Mouse (Mus musculus): ENCODE results near the gene Tada2a. TPM values are rescaled to one million over a fixed set of nuclear protein-coding genes. Genes with fewer than 3 reads are reported as not detected.
A peak's percentile ranks its signal among the peaks of the same experiment; 100 is the strongest.

Gene Tada2a
- total RNA-seq (2021): 10 to 100 TPM in 1 of 2 experiments, 1 to 10 TPM in 1; 8.4 to 11.2 TPM
- long read RNA-seq, experiment 1, transcript Tada2a-201 (16 exons, 2,151 nt): major isoform, 7 of 16 reads
- long read RNA-seq, experiment 1, partial matches to known transcripts: 4 of 16 reads
- long read RNA-seq, experiment 1, other reads (novel, unspliced or antisense): 5 of 16 reads
- long read RNA-seq, experiment 2, transcript Tada2a-201 (16 exons, 2,151 nt): major isoform, 9 of 12 reads
- long read RNA-seq, experiment 2, partial matches to known transcripts: 1 of 12 reads
- long read RNA-seq, experiment 2, other reads (novel, unspliced or antisense): 2 of 12 reads

DNA sequence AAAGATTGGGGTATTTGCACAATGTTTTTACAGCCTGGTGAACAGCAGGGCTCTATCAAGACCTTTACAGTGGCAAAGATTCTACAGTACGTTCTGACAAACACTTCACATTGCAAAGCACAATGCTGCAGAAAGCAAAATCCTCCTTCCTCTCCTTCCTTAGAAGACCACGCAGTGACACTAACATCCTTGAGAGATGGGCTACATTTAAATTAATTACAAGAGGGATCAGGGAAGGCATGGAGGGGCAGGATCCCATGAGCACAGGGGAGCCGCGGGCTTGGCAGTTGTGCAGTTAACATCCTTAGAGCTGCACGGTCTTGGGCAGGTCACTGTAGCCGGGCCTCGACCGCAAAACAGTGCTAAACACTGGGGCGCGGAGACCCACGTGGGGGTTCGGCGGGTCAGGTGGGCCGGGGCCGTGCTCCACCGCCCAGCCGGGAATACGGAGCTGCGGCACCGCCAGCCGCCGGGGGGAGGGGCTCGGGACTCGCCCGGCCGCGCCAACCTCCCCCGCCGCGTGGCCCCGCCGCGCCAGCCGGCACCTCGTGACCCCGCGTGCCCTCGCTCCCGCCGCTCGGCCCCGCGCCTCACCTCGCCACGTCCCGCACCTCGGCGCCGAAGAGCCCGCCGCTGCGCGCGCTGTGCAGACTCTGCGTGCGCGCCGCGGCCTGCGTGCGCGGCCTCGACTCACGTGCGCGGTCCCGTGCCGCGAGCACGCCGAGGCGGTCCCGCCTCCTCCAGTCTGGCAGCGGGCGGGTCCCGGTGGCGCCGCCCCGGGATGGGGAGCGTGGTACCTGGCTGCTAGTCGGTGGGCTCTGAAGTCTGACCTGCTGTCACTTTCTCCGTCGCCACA, at the start of gene Tada2a, which contains the start of gene Acaca:
Gene Tada2a (minus strand): TSS at position 658 of the 856 bp plus-strand sequence.
Gene Acaca (plus strand): TSS at position 730 of the 856 bp plus-strand sequence.
- DNase-seq: peak; percentile 74
- intact Hi-C loops (cut with DNase I; ENCODE audit: low total_unique reads): no loop called here

DNA sequence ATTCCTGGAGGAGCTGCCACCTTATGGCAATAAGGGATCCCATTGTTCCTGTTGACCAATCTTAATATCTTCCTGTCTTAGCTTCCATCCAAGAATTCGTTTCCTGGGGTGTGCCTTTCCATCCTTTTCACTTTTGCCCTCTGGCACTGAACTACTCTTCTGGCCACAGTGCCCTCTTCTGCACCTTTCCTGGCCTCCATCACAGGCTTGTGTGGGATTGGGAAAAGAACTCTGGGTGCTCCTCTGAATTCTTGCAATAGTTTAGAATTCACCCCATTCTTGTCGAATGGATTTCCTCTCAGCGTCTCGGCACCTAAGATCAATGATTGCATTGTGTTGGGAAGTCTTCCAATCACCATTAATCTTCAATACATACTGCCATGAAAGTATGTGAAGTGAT, 49.2 kb upstream of the Tada2a start:
- DNase-seq: no peak
- intact Hi-C loops (cut with DNase I; ENCODE audit: low total_unique reads): no loop called here

DNA sequence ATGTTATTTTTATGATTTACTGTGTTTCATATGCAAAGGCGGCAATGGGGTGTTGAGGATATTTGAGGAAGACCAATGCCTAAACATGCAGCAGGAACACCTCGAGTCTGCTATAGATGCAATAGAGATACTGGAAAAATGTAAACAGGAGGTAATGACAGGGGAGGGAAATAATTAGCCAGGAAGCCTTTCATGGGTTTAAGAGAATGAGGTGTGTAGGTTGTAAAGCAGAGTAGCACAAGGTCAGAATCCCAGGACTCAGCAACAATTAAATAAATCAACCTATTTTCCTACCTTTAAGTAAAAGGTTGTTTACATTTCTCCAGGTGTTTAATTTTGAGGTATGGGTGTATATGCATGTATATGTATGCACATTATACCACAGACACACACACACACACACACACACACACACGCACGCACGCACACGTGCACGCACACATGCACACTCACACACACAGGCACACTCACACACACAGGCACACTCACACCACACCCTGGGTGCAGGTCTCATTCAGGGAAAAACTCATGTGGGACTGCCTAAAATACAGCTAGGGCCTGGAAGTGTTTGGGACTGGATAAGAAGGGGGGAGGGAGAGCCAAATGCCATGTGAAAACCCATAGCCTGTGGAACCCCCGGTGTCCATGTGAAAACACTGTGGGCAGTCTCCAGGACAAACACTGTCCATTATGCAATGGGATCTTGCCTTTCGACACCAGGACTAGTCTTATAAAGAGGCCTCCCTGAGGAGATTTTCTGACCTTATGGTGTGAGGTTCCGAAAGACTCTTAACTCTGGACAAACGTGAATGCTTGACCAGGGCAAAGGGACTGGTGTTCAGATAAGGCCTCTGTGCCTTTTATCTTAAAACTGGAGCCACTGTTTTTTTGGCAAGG, 43.4 kb upstream of the Tada2a start:
- intact Hi-C loops (cut with DNase I; ENCODE audit: low total_unique reads): no loop called here
- DNase-seq: no peak

DNA sequence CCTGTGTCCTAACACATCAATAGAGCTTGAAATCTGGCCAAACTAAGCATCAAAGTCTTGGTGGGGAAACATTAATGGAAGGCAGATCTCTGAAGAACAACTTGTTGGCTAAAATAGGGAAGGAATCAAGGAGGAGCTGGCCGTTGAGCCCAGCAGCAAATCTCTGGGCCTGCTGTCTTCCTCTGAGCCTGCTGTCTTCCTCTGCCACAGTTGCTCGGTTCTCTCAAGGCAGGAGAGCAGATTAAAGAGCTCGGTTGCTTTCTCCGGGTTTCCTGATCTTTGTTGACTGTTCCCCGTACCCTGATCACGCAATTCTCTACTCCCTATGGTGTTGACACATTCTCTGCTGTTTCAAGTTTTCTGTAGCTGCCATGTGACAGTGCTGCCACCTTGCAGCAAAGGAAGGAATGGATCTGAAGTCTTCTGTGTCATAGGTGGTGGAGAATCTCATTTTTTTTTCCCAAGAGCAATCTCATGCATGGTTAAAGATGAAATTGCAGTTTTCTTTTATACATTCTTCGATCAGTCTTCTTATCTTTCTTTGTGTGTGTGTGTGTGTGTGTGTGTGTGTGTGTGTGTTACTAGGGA, 39.4 kb upstream of the Tada2a start:
- intact Hi-C loops (cut with DNase I; ENCODE audit: low total_unique reads): no loop called here
- peak; percentile 7 for DNase-seq

DNA sequence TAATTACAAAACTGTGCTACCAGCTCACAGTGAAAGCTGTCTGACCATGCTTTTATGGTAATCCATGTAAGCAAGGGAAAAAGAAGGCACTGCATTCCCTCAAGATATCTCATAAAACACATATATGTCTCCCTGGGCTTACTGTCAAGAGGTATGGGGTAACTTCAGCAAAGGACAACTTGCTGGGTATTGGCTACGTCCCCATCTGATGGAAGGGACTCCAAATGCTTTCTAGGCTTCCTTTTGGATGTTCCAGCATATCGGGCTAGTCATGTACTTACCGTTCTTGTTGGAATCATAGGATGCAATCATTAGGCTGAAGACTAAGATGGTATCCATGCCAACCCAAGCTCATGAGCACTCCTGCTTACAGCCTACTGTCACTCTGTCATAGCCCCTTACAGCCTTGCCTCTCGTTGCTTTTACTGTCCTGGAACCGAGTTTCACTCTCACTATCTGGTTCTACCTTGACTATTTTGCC, 37.7 kb upstream of the Tada2a start, which contains the start of gene Gm11437:
Gene Gm11437 (minus strand): TSS at position 431 of the 481 bp plus-strand sequence.
- intact Hi-C loops (cut with DNase I; ENCODE audit: low total_unique reads): no loop called here
- DNase-seq: no peak

DNA sequence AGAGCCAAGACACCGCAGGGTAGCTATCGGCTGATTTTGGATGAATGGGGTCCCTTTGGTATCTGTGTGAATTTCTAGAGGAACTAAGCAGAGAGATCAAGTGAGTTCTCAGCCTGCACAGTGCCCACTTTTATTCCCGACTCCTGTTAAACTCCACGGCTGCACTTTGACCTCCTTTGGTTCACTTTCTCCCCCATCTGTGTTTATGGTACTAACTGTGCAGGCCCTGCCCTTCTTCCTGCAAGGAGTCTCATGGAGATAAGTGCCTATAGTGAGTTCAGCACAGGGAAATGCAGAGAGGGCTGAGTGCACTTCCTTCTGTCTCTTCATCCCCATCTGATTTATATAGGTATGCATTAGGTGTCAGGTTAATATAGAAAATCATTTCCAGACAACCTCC, 35.2 kb upstream of the Tada2a start:
- intact Hi-C loops (cut with DNase I; ENCODE audit: low total_unique reads): no loop called here
- DNase-seq: no peak

DNA sequence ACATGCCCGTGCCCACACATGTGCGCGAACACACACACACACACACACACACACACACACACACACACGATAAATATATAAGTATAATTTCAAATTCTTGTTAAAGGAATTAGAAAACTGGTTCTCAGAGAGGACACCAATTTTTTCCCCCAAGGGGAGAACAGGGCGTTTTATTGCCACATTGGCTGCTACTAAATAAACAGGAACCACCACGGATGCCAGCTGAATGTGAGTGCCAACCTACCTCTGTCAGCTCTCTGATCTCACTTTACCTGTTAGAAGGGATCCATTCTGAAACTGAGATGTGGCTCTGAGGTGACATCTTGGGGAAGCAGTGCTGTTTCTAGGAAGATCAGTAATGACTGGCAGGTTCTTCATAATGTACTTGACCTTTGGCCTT, 34.7 kb upstream of the Tada2a start:
- intact Hi-C loops (cut with DNase I; ENCODE audit: low total_unique reads): no loop called here
- no peak for DNase-seq

DNA sequence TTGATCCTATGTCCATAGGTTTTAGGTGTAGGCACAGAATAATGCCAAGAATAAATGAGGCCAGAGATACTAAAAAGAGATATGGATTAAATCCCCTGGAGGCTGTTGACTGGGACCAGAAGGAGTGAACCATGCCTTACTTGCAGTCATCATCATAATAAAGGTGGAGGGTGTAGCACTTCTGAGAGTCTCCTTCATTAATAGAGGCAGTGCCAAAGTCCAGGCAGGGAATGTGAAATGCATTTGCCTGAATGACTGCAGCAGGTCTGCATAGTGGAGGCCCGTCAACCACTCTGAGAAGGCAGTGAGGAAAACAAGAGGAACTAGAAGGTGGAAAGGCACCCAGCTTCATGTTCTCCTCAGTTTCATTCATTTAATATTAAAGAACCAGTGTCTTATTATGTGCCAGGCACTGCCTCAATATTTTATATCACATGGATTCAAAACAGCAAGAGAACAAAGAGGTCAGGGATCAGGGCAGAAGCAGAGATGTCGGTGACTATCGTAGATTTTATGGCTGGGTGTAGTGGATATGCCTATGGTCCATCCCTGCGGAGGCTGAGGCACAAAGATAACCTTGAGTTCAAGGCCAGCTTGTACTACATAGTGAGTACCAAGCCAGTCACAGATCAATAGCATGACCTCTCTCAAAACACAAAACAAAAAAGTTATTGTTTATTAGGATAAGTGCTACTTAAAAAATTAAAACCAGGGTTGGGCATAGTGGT, 27.3 kb upstream of the Tada2a start:
- DNase-seq: no peak
- intact Hi-C loops (cut with DNase I; ENCODE audit: low total_unique reads): no loop called here

DNA sequence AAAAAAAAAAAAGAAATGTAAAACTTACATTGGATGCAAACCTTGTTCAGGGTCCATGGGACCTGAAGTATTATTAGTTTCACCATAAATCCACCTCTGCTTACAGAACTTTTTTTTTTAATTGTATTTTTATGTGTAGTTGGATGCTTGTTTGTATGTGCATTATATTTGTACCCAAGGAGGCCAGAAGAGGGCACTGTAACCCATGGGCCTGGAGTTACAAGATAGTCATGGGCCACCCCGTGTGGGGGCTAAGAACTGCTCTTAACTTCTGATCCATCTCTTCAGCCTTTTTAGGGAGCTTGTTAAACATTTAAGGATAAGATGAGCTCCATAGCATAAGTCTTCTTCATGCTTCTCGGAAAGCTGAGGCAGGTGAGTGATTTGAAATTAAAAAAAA, 21.5 kb upstream of the Tada2a start:
- intact Hi-C loops (cut with DNase I; ENCODE audit: low total_unique reads): no loop called here
- no peak for DNase-seq

DNA sequence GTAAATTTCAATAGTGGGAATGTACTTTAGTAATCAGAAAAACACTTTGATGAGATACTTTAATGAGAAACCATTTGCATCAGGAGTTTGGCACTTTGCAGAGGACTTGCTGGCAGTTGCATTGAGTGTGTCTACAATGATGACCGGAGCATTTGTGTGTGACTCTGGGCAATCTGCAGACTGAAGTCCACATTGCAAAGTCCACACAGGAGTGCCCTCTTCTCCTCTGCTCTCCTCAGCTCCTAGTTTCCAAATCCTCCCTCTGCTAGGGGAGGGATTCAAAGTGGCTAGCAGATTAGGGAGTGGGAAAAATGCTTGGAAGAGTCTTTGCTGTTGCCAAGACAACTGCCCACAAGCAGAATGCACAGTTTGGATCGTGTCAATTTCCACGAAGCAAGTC, 16.7 kb upstream of the Tada2a start:
- intact Hi-C loops (cut with DNase I; ENCODE audit: low total_unique reads): no loop called here
- DNase-seq: no peak

DNA sequence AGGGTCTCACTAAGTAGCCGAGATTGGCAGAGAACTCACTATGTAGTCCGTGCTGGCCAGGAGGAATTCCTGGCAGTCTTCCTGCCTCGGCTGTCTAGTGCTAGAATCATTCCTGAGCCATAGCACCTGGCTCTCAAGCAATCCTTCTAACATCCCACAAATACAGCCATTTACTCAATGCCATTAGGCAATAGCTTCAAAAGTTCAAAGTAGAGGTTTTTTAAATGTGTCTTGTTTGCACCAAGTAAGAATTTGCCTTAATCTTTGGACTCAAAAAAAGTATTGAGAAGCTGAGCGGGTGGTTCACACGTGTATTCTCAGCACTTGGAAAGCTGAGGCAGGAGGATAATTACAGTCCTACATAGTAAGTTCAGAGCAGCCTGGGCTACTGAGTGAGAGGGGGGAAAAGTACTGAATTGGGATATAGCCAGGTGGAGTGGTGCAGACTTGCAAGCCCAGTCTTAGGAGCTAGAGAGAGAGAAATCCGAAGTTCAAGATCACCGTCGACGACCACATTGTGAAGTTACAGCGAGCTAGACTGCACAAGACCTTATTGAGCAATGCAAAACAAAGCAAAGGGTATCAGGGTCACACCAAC, 15.9 kb upstream of the Tada2a start:
- intact Hi-C loops (cut with DNase I; ENCODE audit: low total_unique reads): no loop called here
- DNase-seq: no peak

DNA sequence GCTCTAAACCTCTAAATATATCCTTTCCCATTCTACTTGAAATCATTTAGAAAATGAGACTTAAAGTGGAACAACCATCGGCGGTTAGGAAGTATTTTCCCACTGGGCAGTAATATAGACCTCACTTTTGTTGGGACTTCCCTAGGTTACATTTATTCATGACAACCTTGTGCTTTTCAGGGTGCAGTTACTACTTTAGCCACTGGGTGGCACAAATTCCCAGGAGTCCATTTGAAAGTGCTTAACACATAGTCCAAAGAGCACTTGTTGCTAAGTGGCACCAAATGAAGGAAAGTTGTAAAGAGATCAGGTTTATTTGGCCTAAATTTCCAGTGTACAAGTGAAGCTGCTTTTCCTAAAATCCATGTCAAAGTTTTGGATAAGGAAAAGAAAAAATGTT, 12.4 kb upstream of the Tada2a start:
- intact Hi-C loops (cut with DNase I; ENCODE audit: low total_unique reads): no loop called here

DNA sequence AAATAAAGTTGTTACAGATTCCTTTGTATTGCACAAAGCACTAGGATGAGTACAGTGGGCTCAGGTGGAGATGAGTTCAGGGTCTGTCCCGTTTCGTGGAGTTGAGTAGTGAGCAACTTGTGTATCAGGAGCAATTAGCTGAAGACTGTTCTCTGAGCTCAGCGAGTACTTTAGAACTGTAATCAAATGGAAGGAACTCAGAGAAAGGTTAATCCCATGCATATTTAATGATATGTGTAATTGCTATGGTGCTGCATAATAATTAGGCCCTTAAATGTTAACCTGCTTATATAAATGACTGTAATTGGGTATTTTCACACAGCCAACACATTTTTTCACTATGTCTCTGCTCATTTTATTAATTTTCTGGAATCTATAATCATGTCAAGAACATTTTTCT, 7.1 kb upstream of the Tada2a start:
- intact Hi-C loops (cut with DNase I; ENCODE audit: low total_unique reads): no loop called here
- no peak for DNase-seq

More for the DNA sequence above, 12.4 kb upstream of the Tada2a start:
- peak; percentile 22 for DNase-seq

DNA sequence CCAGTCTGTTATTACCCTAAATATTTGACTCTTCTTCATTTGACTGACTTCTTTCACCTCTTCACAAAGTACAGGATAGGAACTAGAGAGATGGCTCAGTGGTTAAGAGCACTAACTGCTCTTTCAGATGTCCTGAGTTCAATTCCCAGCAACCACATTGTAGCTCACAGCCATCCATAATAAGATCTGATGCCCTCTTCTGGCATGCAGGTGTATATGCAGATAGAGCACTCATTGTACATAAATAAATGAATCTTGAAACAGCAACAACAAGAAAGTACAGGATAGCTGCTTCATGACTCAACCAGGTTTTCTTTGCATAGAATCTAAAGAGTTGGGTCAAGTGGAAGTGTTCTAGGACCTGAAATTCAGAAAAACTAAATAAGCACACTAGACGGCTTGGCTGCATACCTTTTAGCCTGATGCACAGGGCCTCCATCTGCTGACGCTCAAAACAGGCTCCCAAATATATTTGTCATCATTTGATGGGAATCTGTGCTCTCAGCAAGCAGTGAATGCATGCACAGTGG, 5.0 kb upstream of the Tada2a start:
- no peak for DNase-seq
- intact Hi-C loops (cut with DNase I; ENCODE audit: low total_unique reads): no loop called here

DNA sequence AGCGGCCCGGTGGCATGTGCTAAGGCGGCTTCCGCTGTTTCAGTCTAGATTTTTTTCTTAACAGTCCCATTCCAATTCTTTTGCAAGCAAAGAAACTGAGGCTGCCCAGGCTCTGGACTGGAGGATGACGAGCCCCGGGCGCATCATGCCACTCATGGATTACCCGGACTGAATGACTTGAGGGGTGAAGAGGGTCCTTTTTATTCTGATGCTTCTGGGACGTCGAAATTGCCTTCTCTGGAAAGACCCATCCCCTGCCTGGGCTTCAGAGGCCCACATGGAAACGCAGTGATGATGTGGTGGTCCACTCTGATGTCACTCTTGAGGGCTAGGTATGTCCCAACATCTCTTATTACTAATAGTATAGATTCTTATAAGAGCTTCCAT, 392 bp upstream of the Tada2a start:
- DNase-seq: no peak

DNA sequence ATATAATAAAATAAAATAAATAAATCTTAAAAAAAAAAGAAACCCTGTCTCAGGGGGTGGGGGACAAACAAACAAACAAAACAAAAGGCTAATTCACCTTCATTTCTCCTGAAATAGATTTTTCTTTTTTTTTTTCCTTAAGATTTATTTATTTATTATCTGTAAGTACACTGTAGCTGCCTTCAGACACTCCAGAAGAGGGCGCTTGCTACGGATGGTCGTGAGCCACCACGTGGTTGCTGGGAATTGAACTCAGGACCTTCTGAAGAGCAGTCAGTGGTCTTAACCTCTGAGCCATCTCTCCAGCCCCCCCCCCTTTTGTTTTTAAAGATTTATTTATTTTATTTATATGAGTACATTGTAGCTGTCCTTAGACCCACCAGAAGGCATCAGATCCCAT, 1.4 kb downstream of the Tada2a start:
- intact Hi-C loops (cut with DNase I; ENCODE audit: low total_unique reads): no loop called here
- DNase-seq: no peak

More for the DNA sequence above, 392 bp upstream of the Tada2a start:
- intact Hi-C loops (cut with DNase I; ENCODE audit: low total_unique reads): no loop called here

DNA sequence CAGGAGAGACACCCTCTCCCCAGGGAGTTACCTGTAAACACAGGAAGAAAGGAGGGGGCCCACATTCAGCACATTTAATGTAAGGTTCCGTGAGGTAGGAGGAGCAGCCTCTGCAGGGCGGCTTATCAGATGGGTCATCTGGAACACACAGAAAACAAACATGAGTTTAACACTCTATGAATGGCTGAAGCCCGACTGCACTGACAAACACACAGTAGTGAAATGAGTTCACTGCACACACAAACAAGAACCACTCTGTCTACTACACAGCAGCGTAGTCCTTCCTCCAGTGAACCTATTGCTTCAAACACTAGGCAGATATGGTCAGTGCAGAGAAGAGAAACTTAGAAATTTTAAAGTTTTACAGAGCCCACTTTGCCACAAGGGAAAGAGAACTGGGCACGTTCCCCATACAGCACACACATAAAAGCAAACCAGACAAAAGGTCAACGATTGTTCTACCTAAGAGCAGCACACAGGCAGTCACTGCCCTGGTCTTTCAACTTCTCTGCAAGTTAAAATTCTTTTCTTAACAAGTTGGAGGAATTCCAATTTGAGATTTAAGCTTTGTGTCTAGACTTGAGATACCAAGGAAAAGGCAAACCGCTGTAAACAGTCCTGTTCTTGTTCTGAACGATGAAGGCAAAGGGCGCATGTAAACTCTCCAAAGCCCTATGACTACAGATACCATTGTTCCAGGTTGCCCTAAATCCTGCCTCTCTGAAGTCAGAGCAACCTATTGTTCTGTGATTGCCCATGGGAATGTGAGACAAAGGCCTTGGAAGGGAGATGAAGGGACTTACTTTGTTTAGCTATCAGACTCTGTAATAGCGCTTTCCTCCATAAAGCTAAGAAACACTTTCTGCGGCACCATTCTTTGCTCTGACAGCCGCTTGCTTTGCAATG, 8.1 kb downstream of the Tada2a start:
- intact Hi-C loops (cut with DNase I; ENCODE audit: low total_unique reads): no loop called here
- DNase-seq: no peak

All from gastrocnemius, postnatal 14 days (tissue).